In the genomic region with DNA sequence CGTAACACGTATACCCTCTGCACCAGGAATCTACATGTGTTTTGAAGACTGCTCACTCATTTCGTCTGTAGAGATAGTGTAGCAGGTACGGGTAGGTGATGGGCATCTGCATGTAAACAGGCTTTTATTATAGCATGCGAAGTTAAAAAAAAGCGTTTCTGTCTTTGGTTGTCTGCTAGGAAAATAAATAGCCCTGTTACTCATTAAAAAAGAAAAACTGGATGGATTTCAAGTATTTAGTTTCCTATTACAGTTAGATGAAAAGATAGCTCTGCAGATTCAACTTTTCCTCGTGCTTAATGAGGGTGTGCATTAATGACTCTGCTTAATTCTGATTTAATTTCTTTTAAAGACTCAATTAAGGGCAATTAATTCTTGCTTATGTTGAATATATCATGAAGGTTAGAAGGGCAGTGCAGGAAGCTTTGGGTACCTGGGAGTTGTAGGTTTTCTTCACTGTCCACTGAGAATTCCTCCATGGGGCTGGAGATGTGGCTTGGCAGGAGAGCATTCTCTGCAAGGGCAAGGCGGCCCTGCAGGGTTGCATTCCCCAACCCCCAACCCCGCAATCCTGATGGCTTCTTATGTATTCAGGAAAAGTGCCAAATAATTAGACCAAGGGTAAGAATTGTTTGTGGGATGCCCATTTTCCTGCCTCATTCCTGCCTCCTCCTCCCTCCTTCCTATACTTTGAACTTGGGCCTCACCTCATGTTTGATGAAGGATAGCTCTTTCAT, we compare ENCODE assay signal across 15 mouse cellular contexts. TPM values are rescaled to one million over a fixed set of nuclear protein-coding genes. Genes with fewer than 3 reads are reported as not detected.
DNase-seq lines count a peak whose midpoint lies in the region; ATAC-seq and TF ChIP-seq lines count a peak whose summit lies in the region.
"Had no signal": no experiment of that assay in that cellular context is flagged by ENCODE, and none has a peak within 500 bp of the region (broad histone marks: within the 10 kb centered on the region; RNA-seq: fewer than 3 reads in every experiment).

No protein-coding gene starts in this region.

- 43% methylated on average over 9 of the region's 9 CpGs for WGBS in forebrain, embryonic 12.5 days
- WGBS in forebrain, postnatal 0 days = 24% methylated on average over 9 of the region's 9 CpGs
- 65% methylated on average over 9 of the region's 9 CpGs for WGBS in midbrain, embryonic 15.5 days

- H3K4me3 ChIP-seq in forebrain, embryonic 12.5 days (replicated peaks) = no peak overlapping the region
- no peak overlapping the region for H3K4me3 ChIP-seq in forebrain, postnatal 0 days (ENCODE audit: low read depth, low read length)
- H3K4me3 ChIP-seq in midbrain, embryonic 15.5 days = no peak overlapping the region
- H3K4me3 ChIP-seq: embryonic facial prominence, embryonic 13.5 days; heart, embryonic 13.5 days; liver, embryonic 13.5 days had no signal

- H3K9ac ChIP-seq in forebrain, embryonic 12.5 days = no peak overlapping the region
- no peak overlapping the region for H3K9ac ChIP-seq in forebrain, postnatal 0 days
- no peak overlapping the region for H3K9ac ChIP-seq in midbrain, embryonic 15.5 days
- H3K9ac ChIP-seq: embryonic facial prominence, embryonic 13.5 days; heart, embryonic 13.5 days; liver, embryonic 13.5 days had no signal

- H3K4me1 ChIP-seq in forebrain, embryonic 12.5 days = peaks cover 14% of the 10 kb centered on the region; the same call in 1 of the 2 replicates
- no peaks in the 10 kb centered on the region for H3K4me1 ChIP-seq in forebrain, postnatal 0 days (ENCODE audit: insufficient read depth)
- H3K4me1 ChIP-seq in midbrain, embryonic 15.5 days = peaks cover 2% of the 10 kb centered on the region; the same call in 1 of the 2 replicates

- no peaks in the 10 kb centered on the region for H3K9me3 ChIP-seq in forebrain, embryonic 12.5 days
- H3K9me3 ChIP-seq in forebrain, postnatal 0 days (ENCODE audit: low read length) = no peaks in the 10 kb centered on the region
- no peaks in the 10 kb centered on the region for H3K9me3 ChIP-seq in midbrain, embryonic 15.5 days

- 0 out of 2 replicates have a peak, but pooled peaks cover 3% of the 10 kb centered on the region for H3K36me3 ChIP-seq in forebrain, embryonic 12.5 days (replicated peaks)
- no peaks in the 10 kb centered on the region for H3K36me3 ChIP-seq in forebrain, postnatal 0 days (ENCODE audit: insufficient read depth)
- no peaks in the 10 kb centered on the region for H3K36me3 ChIP-seq in midbrain, embryonic 15.5 days (replicated peaks)

- DNase-seq in forebrain, postnatal 0 days = no peak
- peak; percentile 40 for DNase-seq in 3134 (ENCODE audit: extremely low read depth, insufficient read length, low spot score)
- peak; percentile 86 for DNase-seq in Muller cell, postnatal 12 days (ENCODE audit: inconsistent ontology term)
- DNase-seq in kidney, adult 9 months = peak; percentile 65
- no peak for DNase-seq in adrenal gland, postnatal 10 days
- no peak for DNase-seq in thymus, postnatal 36 days
- DNase-seq: cerebellum, adult 18-20 months; gastrocnemius, postnatal 36 days; heart, postnatal 4 days; left cerebral cortex, postnatal 4 days had no signal

- peak; percentile 15; the same call in 1 of the 2 replicates for ATAC-seq in forebrain, embryonic 12.5 days (ENCODE audit: low FRiP score)
- ATAC-seq in forebrain, postnatal 0 days = no peak
- no peak for ATAC-seq in midbrain, embryonic 15.5 days (replicated peaks)

- H3K4me2 ChIP-seq in forebrain, embryonic 12.5 days = no peak overlapping the region
- H3K4me2 ChIP-seq in forebrain, postnatal 0 days (ENCODE audit: low read depth) = no peak overlapping the region
- H3K4me2 ChIP-seq in midbrain, embryonic 15.5 days = no peak overlapping the region
- H3K4me2 ChIP-seq: embryonic facial prominence, embryonic 13.5 days; heart, embryonic 13.5 days; liver, embryonic 13.5 days had no signal

- H3K27ac ChIP-seq in forebrain, embryonic 12.5 days = no peak overlapping the region
- H3K27ac ChIP-seq in forebrain, postnatal 0 days (ENCODE audit: low read depth, low read length) = no peak overlapping the region
- H3K27ac ChIP-seq in midbrain, embryonic 15.5 days = no peak overlapping the region
- H3K27ac ChIP-seq: embryonic facial prominence, embryonic 13.5 days; heart, embryonic 13.5 days; liver, embryonic 13.5 days had no signal

- TF ChIP-seq CTCF in forebrain, postnatal 0 days (IDR thresholded peaks at IDR 0.05; ENCODE audit: low read depth) = no peak

- no peaks in the 10 kb centered on the region for H3K27me3 ChIP-seq in forebrain, embryonic 12.5 days
- no peaks in the 10 kb centered on the region for H3K27me3 ChIP-seq in forebrain, postnatal 0 days (ENCODE audit: insufficient read depth, low read length)
- no peaks in the 10 kb centered on the region for H3K27me3 ChIP-seq in midbrain, embryonic 15.5 days (replicated peaks)
- H3K27me3 ChIP-seq: embryonic facial prominence, embryonic 13.5 days; heart, embryonic 13.5 days; liver, embryonic 13.5 days had no signal

RNA-seq across cellular contexts. Expression of a gene that starts 29.7 kb away (rescaled TPM):
- polyA plus RNA-seq in forebrain, embryonic 12.5 days (2016; fragmentation: Nextera tagmentation; extraction: Ambion mirVana) = 13.3 and 13.4 TPM in 2 replicates
- total RNA-seq in forebrain, postnatal 0 days (2014; rRNA removed) = 2.7 and 5.0 TPM in 2 replicates
- polyA plus RNA-seq in forebrain, postnatal 0 days (2015; fragmentation: Nextera tagmentation; extraction: Ambion mirVana) = 2.2 and 3.0 TPM in 2 replicates
- total RNA-seq in adrenal gland, postnatal 10 days (2021) = 10 to 100 TPM in 1 of 2 experiments, 1 to 10 TPM in 1; 6.7 to 10.4 TPM
- polyA plus RNA-seq in midbrain, embryonic 15.5 days (2015; fragmentation: Nextera tagmentation; extraction: Ambion mirVana) = 2.5 and 3.2 TPM in 2 replicates

Comparison
In these comparisons a context has a peak if more than half of its experiments do, and no peak if none do; other contexts are left out.
1. DNase-seq: peak in 3134 (single experiment), Muller cell, postnatal 12 days (single experiment) and kidney, adult 9 months (single experiment); none in forebrain, postnatal 0 days (single experiment), adrenal gland, postnatal 10 days (single experiment) and thymus, postnatal 36 days (0 of 2).